Mouse (Mus musculus) adrenal gland, adult 2 months (tissue): Measurements from ENCODE around the gene Mcam. TPM values are rescaled to one million over a fixed set of nuclear protein-coding genes. Genes with fewer than 3 reads are reported as not detected.
A peak's percentile ranks its signal among the peaks of the same experiment; 100 is the strongest.
"Not testable (repeated sequence)": the region's sequence is repeated elsewhere in the genome, so short reads cannot be mapped to it uniquely, and the experiment has no call there.

Experiments
- DNase-seq: peaks from one replicate; pipeline ENCODE4 v3.0.0; 2021
- polyA plus RNA-seq: library from polyadenylated mRNA; depleted of rRNA; stranded (reverse); fragments of >200 nt; gene quantifications from 2 replicates; pipeline ENCODE4 v1.2.3, GENCODE M21; 2012
- total RNA-seq, 2 experiments: library from RNA; stranded (reverse); gene quantifications; 2 replicates each; pipeline ENCODE4 v1.2.3; 2021

The Mcam gene
- total and polyA plus RNA-seq, 3 experiments = 24.9 to 52.2 (median 30.5) TPM

DNA sequence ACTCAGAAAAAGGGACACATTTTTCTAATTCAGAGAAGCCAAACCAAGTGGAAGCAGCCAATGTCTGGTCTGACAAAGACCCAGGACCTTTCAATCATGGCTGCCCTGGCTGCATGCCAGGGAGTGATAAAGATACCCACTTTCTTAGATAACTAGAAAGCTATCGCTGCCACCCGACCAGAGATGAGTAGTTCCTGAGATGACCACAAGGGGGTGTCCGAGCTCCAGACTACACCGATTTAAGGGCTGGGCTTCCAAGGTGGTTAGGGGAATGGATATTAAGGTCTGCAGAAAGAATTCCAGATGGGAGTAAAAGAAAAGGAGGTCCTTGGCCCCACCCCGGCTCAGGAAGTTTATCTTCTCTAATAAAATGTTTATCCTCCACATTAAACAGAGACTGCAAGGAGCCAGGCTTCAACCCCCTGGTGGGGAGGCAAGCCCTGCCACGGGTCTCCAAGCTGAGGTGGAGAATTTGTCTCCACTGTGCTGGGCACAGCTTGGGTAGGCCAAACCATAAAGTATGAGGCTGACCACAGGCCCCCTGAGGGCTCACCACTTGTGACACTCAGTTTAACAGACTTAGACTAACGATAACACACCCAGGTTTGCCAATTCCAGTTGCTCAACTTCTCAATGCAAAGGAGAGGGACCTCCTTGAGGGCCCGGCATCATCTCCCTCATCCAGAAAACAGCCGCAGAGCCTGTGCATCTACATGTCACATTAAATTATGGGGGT lies 24.7 kb upstream of the Mcam start:
- DNase-seq = peak; percentile 77

DNA sequence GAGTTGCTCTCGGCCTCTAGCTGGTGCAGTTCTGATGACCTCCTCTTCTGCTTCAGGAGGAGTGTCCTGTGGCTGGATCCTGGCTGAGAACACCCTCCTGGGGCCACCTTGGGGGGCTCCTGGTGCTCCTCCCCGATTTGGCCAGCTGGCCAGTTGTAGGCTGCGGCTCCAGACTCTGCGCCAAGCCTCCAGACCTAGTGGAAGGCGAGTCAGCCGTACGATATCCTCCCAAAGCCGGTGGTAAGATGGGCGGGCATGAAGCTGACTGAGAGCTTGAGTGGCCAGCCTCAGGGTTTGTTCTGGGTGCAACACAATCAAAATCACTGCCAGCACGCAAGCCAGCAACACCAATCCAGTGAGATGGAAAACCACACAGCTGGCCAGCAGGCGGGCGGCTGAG lies 22.4 kb upstream of the Mcam start:
- not testable (repeated sequence) for DNase-seq

DNA sequence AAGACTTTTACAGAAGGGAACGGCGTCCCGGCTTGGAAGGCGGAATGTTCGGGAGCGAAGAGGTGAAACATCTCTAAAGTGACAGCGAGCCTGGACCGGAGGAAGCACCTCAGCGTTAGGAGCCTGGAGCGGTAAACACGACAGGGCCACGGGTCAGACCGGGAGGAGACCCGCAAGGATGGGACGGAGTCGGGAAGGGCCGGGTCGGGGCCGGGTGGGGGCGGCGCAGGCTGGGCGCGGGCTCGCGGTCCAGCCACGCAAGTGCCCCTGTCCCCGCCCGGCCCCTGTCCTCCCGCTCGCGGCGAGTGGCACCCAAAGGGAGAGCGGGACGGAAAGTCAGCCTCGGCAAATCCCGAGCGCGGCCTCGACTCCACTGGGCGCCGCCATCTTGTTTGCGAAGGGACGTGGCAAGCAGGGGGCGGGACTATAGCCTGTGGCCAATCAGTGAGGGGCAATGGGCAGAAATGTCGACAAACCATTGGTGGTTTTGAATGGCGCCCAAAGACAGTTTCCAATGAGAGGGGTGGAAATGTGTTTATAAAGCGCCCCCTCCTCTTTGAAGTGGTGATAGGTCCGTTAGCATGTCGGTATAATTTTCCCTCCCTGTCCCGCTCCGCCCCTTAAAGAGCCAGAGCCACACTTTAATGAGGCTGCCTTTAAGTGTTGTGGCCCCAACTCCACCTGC lies 21.0 kb upstream of the Mcam start, which contains the start of the genes Gm49380 and Rnf26:
TSS of gene Gm49380 (minus strand) at position 396 of the 685 bp plus-strand sequence.
TSS of gene Rnf26 (minus strand) at position 413 of the 685 bp plus-strand sequence.
- peak; percentile 97 for DNase-seq

DNA sequence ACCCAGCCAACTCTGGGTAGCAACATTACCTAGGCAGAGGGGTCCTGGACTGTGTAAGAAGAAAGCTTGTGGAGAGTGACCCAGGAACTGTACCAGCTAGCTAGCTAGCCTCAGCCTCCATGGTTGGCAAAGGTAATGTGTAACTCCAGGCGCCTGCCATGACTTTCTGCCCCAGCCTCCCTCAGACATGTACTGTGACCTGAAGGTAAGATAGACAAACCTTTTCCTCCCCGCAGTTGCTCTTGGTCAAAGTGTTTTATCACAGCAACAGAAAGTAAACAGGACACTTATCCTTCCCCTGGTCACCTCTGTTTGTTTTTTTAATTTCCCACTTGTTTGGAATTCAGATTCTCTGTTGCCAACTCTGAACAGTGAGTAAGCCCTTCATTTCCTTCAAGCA lies 19.8 kb upstream of the Mcam start:
- DNase-seq = no peak

DNA sequence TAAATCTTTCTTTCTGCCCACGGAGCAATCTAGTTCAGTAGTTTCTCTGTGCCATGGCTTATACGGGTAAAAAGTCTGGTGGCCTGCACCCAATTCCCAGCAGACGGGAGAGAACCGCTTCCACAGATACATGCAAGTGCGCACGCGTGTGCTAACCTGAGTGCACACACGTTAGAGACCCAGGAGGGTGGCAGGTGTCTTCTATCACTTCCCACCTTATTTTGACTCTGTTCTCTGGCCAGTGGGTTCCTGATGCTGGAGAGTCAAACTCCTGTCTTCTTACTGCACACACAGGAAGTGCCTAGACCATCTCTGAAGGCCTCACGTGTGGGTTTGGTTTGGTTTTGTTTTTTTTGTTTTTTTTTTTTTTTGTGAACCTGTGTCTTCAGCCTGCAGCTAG lies 18.7 kb upstream of the Mcam start:
- DNase-seq = no peak

DNA sequence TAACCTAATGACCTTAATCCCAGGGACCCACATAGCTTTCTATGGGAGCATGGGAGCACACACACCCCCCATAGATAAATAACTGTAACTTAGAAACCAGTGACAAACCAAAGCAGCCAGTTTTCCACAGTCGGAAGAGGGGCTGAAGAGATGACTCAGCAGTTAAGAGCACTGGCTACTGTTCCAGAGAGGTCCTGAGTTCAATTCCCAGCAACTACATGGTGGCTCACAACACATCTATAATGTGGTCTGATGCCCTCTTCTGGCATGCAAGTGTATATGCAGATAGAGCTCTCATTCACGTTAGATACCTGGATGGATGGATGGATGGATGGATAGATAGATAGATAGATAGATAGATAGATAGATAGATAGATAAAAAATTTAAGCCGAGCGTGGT lies 18.1 kb upstream of the Mcam start:
- DNase-seq = no peak

DNA sequence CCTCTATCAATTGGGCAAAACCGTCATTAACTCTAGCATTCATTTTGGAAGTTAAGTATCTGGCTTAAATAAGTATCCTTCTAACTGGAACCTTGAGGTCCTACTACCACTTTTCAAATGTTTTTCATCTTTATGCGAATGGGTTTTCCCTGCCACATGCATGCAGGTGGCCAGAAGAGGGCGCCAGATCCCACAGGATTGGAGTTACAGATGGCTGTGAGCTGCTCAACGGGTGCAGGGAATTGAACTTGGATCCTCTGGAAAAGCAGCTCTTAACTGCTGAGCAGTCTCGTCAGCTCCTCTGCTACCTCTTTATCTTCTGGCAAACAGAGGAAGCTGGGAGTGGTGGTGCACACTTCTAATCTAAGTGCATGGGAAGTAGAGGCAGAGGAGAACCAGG lies 15.3 kb upstream of the Mcam start:
- DNase-seq = no peak

DNA sequence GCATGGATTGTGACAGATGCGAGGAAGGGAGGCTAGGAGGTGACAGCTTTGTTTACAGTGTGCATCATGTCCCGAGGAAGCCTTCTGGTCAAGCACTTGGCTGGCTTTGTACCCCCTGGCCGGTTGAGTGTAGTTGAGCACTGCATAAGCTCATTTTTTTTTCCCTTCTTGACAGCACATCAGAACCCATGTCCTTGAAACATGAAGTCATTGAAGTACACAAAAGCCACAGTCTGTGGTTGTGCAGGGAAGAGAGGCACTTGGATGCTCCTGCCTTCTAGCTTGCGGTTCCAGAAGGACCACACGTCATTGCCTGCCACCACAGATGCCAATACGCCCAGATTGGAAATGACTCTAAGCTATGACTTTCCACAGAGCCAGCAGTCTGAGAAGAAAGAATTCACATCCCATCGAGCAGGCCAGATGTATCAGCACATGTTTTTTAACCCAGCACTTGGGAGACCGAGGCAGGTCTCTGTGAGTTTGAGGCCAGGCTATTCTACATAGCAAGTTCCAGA lies 14.3 kb upstream of the Mcam start:
- no peak for DNase-seq

DNA sequence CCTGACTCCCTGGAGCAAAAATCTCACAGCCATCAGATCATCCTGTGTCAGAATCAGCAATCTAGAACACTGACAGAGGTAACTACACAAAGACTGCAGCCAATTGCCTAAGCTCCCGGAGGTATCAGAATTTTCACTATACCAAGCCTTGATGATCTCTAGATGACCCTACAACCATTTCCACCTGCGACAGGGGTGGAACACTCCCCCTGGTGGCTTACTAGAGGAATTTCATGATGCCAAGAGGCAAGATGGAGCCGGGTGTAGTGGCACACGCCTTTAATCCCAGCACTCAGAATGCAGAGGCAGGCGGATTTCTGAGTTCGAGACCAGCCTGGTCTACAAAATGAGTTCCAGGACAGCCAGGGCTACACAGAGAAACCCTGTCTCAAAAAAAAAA lies 10.0 kb upstream of the Mcam start:
- DNase-seq = no peak

DNA sequence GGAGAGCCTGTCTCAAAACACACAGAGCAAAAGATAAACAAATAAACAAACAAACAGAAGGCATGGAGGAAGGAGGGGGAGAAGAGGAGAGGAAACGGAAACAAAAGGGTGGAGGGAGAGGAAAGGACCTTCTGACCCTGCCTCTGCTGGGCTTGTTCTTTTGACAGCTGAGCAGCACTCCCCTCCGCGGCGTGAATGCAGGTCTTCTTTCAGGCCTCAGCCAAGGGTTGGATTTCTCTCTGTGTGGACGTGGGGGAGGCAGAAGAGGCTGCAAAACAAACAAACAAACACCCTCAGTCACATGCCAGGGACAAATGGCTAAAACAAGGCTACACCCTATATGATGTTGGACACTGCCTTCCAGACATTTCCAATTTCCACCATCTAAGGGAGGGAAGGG lies 9.2 kb upstream of the Mcam start:
- DNase-seq = no peak

DNA sequence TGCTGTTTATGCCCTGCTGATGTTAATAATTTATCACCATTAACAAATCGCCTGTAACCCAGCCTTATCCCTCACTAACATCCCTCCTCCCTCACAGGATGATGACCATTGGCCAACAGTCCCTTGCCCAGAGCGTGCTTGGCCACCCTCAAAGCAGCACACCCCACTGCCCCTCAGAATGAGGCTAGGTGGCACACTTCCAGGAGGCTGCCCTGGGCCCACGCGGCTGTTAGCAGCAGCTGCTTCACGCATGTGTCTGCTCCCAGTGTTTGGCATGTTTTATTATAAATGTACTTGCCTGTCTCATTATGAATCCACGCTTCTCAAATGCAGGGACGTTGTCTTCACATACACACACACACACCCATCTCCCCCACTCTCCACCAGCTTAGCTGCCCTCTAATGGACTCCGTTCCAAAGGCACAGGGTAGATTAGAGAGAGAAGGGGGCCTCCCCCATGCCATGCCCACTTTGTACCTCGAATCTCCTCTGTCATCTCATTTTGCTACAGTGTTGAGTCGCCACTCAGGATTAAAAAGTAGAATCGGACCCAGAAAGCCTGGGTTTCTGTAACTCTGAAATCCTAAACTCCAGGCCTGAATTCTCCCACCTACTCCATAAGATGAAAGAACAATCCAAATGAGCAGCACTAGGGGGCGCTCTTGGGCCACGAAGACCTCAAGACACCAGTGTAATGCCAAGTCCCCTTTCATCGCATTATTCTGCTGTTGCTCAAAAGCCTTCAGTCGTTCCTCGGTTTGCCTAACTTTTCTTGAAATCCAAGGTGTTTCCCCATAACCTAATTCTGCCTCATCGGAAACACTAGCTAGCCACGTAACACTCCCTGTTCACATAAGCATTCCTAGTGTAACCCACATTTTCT lies 8.5 kb upstream of the Mcam start:
- peak; percentile 83 for DNase-seq

DNA sequence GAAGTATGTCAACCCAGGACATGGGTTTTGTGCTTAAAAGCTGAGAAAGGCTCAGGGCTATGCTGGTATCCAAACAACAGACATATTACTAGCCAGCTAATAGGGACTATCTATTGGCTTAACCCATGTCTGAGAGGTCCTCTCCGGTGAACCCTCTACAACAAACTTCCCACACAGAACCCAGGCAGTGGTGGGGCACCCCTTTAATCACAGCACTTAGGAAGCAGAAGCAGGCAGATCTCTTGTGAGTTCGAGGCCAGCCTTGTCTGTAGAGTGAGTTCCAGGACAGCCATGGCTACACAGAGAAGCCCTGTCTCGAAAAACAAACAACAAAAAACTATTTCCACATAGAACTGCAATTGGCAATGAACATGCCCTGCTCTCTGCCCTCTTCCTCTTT lies 7.5 kb upstream of the Mcam start:
- DNase-seq = no peak

DNA sequence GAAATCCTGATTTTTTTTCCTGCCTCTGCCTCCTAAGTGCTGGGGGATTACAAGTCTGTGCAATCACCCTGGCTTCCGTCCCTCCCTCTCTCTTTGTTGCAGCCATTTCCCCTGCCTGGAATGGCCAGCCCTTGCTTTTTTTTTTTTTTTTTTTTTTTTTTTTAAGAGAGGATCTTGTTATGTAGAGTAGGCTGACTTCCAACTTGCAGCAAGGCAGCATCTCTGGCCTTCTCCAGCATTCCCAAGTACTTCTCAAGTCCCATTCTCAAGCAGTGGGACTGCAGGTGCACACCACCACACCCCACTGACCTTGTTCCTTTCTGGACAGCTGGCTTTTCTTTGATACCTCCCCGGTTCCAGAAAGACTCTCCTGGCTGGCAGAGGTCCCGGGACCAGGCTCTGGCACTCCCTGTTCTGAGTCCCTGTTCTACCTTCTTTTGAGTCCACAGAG lies 6.9 kb upstream of the Mcam start:
- DNase-seq = no peak

DNA sequence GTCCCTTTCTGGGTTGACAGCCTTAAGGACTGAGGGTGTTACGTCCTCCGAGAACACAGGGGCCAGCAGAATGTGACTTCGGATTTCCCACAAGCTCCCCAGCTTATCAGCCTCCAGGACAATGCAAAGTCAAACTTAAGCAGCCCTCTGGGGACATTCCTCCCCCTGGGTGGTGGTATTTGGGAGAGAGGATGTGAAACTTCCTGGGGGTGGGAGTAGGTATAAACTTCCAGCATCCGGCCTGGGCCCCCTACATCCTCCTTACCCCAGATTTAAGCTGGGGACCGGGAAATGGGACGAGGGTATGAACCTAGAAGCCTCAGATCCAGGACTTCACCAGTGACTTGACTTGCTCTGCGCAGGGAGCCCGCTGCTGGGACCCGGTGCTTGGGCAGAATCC lies 4.6 kb upstream of the Mcam start:
- DNase-seq = no peak

DNA sequence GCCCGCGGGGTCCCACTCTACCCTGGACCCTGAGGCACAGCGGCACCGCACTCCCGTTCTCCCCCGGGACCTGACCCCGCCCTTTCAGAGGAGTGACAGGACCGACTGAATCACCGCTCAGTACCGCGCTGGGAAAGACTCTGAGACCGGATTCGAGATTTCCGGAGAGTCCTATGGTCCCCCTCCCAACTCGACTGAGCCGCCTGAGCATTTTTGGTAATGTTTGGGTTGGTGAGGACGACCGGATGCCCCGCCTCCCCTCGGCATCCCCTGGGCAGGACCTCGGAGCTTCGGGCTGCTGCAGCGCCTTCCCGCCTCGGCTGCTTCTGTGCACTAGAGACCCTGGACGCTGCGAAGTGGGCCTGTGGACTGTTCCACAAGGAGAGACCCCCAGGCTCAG lies 4.2 kb upstream of the Mcam start:
- DNase-seq = peak; percentile 86

DNA sequence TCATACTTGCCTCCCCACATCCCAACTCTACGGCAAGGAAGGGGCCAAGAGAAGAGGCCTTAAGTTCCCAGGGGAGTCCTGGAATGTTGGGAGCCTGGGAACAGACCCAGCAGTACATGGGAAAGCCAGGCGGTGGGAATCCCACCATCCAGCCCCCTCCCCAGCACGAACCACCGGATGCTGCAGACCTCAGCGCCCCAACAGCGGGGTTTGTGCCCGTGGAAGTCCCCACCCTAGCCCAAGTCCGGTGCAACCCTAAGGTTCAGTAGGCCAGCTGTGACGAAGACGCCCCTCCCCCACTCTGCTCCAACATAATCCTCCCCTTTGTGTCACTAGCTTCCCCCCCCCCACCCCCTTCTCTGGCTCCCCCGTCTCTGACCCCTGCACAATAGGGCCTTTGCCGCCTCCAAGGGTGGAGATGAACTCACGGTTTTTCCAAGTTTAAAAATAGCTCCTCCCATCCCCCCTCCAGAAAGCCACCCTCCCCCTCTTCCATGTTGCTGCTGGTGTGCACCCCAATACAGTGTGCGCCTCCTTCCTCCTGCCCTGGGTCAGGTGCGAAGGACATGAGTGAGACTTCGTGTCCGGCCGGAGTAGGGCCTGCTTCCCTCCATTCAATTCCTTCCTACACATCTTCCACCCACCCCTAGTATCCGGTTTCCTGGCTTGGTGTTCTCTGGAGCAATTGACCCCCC lies 3.5 kb upstream of the Mcam start:
- peak; percentile 32 for DNase-seq

DNA sequence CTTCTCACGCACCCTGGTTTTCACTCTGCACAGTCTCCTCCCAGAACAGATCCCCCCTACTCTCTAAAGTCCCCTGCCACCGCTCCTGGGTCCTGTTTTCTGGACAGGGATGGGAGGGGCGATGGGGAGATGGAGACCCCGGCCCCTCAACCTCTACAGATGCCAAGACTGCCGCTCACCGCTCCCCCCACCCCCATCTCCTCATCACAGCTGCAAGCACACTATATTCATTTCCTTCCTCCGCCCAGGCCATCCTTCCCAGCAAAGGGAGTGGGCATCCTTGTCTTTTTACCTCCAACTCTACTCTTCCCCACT lies 3.0 kb upstream of the Mcam start:
- no peak for DNase-seq

DNA sequence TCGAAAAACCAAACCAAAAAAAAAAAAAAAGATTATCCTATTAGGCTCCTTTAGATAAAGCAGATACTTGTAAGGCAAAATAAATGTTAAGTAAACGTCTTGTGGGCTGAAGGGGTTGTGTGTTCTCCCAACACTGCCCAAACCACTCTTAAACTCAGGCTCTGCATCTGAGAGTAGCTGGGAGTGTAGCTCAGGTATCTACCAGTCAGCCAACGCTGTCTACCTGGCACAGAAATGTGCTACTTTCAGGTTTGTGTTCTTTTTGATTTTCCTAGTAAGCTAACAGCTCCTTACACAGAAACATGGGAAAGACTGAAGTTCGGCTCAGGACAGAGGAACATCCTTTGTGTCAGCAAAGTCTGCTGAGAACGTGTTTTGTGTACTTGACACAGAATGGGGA lies 2.1 kb upstream of the Mcam start:
- DNase-seq = no peak

DNA sequence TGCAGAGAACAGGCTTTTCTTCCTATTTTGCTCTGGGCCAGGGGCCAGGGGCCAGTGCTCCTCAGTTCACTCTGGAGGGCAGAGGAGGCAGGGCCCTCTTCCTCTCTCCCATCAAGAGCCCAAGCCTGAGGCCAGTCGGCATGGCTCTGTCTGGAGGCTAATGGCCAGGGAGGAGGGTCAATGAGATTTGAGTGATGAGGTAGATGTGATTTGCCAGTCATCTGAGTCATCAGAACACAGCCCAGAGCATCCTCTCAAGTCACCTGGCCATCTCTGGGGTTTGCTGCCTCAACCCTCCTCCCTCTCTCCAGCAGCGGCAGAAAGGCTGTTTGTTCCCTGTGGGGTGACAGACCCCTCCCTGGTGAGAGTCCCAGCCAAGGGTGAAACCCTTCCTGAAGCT lies 982 bp upstream of the Mcam start:
- no peak for DNase-seq

DNA sequence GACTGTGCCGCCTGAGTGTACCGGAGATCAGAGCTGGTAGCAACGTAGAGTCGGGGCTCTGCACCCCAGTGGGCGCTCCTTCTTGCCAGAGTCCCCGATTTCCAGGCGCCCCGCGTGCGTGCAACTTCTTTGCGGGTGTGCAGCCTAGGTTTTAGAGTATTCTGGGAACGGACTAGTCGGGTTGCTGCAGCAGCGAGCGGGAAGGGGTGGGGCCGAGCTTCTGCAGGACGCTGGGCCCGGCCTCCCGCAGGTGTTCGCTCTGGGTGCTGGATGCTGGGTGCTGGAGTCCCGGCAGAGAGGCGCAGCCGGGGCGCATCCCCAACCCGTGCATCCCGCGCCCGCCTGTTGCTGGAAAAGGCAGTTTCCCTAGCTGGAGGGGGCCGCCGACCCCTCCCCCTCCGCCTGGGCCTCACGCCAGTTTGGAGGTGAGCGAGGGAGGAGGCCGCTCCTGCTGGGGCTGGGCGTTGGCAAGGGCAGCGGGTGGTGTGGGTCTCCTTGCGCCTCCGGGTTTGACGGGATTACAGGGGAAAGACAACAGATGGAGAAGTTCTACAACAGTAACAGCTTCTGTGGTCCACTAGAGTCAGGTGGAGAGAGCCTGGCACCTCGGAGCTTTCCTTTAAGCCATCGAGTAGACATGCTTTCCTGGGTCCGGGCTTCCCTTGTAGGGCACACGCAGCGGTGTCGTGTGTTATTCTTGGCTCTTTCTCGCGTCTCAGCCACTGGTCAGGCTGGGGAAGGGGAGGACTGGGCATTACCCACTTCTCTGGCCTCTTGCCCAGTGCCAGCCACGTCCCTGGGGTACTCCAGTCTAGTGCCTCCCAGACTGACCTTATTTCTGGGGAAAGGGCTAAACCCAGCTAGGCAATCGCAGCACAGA lies 822 bp downstream of the Mcam start:
- peak; percentile 70 for DNase-seq
